Mouse (Mus musculus): ENCODE measurements around the gene Nags.
"Not testable (repeated sequence)": the region's sequence is repeated elsewhere in the genome, so short reads cannot be mapped to it uniquely, and the experiment has no call there.

The Nags gene

DNA sequence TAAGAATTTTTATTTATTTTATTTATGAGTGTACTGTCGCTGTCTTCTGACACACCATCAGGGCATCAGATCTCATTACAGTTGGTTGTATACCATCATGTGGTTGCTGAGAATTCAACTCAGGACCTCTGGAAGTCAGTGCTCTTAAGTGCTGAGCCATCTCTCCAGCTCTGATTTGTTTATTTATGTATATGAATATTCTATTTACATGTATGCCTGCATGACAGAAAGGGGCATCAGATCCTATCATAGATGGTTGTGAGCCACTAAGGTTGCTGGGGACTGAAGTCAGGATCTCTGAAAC, 11.4 kb downstream of the Nags start:
- DNase-seq (ENCODE audit: low read depth, low spot score), result no peak

DNA sequence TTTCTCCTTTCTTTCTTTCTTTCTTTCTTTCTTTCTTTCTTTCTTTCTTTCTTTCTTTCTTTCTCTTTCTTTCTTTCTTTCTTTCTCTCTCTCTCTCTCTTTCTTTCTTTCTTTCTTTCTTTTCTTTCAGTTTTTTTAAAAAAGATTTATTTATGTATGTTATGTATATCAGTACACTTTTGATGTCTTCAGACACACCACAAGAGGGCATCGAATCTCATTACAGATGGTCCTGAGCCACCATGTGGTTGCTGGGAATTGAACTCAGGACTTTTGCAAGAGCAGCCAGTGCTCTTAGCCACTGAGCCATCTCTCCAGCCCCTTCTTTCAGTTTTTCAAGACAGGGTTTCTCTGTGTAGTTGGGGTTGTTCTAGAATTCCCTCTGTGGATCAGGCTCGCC, 12.7 kb downstream of the Nags start:
- not testable (repeated sequence) for DNase-seq (ENCODE audit: low read depth, low spot score)

GRCm38 (mm10) chr11:102159781-102160180, 14.5 kb downstream of the Nags start:
- no peak for DNase-seq (ENCODE audit: low read depth, low spot score)

DNA sequence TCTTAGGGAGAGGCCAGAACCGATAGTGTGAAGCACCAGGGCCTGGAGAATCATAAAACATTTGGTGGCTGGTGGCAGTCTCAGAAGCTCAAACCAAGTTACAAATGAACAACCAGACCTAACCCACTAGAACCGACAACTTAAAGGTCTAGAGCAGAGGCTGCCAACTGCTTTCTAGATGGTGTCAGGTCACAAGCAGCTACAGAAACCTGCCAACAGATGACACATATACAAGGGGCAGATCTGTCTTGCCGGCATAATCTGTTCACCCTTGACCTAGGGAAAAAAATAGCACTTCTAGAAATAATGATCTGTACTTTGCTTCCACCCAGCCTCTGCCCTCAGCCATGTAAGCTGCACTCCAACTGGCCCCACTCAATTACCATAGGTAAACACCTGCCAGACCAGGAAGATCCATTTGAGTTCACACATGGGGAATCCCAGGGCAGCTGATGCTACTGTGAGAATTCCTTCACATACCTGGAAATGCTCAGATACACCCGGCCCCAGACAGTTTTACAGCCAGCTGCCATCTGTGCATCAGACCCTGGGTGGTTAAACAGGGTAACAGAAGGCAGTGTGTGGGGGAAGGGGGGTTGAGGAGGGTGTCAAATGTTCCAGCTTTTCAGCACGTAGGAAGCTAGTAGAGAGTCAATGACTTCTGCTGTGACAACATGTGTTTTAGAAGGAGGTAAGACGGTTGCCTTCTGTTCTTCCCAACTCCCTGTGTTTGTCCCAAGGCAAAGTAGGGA, 20.8 kb downstream of the Nags start:
- no peak for DNase-seq (ENCODE audit: low read depth, low spot score)

DNA sequence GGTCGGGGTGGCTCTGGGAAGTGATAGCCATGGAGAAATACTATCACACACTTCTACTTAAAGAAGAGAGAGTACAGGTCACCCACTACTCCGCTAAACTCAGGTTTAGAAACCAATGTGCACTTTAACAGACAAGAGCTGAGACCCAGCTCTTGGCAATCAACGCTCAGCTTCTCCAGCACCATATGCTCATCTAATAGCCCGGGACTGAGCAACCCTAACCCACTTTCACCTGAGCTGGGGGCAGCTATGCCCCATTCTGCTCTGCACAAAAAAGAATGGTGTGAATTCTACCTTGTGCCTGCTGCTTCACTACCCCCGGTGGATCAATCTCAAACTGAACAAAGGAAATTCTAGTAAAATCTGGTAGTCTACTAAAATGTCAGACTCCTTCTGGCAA, 22.2 kb downstream of the Nags start:
- DNase-seq (ENCODE audit: low read depth, low spot score), result no peak

DNA sequence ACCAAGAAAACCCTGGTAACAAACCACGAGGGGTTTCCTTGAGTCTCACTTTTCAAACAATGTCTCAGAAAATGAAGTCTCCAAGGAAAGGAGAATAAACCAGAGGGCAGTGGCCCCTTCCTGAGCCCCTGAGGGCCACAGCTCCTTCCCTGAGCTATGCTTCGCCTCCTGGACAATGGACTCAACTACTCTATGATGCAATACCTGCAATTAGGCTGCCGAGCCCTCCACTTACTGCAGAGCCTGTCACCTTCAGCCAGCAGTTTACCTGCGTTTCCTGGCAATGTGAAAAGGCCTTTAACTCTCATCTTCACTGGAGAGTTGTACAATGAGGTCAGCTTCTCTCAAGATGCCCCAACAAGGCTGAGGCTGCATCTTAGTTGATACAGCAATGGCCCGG, 23.4 kb downstream of the Nags start:
- no peak for DNase-seq (ENCODE audit: low read depth, low spot score)

DNA sequence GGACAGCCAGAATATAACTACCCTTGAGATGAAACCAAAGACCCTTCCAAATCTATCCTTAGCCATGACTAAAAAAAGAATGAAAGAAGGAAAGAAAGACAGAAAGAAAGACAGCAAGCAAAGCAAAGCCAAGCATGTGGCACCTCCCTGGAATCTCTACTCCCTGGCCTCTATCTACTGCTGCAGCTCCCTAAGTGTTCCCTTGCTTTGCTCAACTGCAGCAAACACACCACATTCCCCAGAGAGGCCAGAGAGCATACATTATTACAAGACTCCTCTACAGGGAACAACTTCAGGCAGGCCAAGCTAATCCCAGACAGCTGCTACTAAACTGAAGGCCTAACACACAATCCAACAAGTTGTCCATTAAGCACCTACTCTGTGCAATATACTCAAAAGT, 34.5 kb downstream of the Nags start:
- DNase-seq (ENCODE audit: low read depth, low spot score), result no peak

- DNase-seq (ENCODE audit: low read depth, low spot score), result peak; percentile 31
Measured at GRCm38 (mm10) chr11:102184253-102184645, 38.9 kb downstream of the Nags start.

- DNase-seq (ENCODE audit: low read depth, low spot score), result peak; percentile 89
Measured at GRCm38 (mm10) chr11:102184646-102185495, 39.6 kb downstream of the Nags start, which contains the start of gene Lsm12. Gene Lsm12 (minus strand): TSS chr11:102185296.

GRCm38 (mm10) chr11:102185677-102186076, 40.4 kb downstream of the Nags start:
- no peak for DNase-seq (ENCODE audit: low read depth, low spot score)

DNA sequence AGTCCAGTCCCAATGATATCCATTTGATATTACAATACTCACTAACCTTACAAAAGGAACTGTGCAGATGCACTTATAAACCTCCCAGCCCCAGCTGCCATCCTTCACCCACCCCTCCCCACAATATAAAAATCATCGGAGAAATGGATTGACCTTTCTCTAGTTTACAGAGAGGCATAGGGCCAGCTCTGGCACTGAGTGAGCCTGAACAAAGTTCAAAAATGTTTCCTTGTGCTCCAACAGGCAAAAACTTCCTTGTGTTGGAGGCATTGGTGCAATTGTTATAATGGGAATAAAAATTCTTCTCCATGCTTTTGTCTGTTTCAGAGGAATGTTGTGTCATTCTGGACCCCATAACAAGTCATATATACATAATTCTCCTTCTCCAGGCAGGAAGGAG, 40.9 kb downstream of the Nags start:
- no peak for DNase-seq (ENCODE audit: low read depth, low spot score)

- DNase-seq (ENCODE audit: low read depth, low spot score), result no peak
Measured at GRCm38 (mm10) chr11:102188980-102189379, 43.7 kb downstream of the Nags start.

DNA sequence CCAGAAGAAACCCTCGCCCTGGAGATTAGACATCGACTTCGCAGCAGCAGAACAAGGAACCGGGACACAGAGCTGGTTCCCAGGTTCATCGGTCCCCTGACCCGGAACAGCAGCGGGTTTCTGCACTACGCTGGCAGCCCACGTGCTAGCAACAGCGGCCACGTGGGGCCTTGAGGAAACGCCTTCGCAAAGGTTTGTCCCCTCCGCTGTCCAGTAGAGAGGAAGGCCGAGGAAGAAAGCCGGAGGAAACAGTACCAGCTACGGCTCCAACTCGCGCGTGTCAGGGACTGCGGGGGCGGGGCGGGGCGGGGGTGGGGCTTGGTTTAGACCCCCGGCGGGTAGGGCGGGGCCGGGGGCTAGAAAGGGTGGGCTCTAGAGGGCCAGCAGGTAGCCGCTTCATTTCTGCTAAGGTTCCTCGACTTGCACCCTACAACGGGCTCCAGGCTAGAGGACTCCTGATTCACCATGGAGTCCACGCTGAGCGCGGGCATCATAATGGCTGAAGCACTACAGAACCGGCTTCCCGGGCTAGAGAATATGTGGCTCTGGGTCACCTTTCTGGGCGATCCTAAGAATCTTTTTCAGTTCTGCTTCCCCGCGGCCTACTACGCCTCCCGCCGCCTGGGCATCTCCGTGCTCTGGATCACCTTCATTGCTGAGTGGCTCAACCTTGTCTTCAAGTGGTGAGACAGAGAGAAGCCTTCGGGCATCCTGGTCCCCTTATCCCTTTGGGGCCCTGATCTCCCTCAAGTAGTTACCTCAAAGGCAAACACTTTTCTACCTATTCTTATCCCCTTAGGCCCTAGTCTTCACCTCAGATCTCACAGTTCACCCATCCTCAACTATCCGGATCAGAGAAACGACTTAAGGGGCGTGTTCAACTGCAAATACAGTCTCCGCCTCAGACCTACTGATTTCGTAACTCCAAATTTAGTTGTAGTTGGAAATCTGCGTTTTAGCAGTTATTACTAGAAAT, 44.4 kb downstream of the Nags start, which contains the start of gene G6pc3:
TSS of gene G6pc3 (plus strand) at position 160 of the 976 bp plus-strand sequence.
- peak; percentile 43 for DNase-seq (ENCODE audit: low read depth, low spot score)

GRCm38 (mm10) chr11:102190848-102191247, 45.5 kb downstream of the Nags start:
- DNase-seq (ENCODE audit: low read depth, low spot score), result no peak

GRCm38 (mm10) chr11:102193657-102194440, 48.5 kb downstream of the Nags start:
- DNase-seq (ENCODE audit: low read depth, low spot score), result no peak

- DNase-seq (ENCODE audit: low read depth, low spot score), result no peak
Measured at GRCm38 (mm10) chr11:102196018-102196797, 50.9 kb downstream of the Nags start.

DNA sequence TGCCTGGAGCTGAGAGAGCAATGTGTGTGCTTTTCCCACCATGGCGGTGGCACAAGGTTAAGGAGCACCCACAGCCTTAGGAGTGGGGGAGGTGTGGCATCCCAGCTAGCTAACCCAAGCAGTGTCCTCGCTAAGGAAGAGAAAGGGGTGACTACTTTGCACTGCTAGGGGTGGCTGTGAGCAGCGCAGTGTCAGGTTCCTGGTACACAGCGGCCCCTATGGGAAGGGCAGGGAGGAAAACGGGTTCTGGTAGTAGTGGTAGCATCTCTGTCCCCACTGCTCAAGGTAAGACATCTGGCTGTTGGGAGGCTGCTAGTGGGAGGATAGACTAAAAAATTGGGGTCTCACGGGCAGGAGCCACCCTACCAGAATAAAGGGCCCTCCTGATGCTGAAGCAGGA, 52.9 kb downstream of the Nags start:
- DNase-seq (ENCODE audit: low read depth, low spot score), result no peak

Measured in 3T3-L1 (cell line).